Comparison of ENCODE assay signal across 32 mouse cellular contexts in genomic region chr5:86439306-86439705, GRCm38 (mm10). TPM values are rescaled to one million over a fixed set of nuclear protein-coding genes. Genes with fewer than 3 reads are reported as not detected.
DNase-seq lines count a peak whose midpoint lies in the region; ATAC-seq and TF ChIP-seq lines count a peak whose summit lies in the region.
"Had no signal": no experiment of that assay in that cellular context is flagged by ENCODE, and none has a peak within 500 bp of the region (broad histone marks: within the 10 kb centered on the region; RNA-seq: fewer than 3 reads in every experiment).

No protein-coding gene starts in this region.

- H3K27ac ChIP-seq in kidney, postnatal 0 days, result no peak overlapping the region
- H3K27ac ChIP-seq in embryonic facial prominence, embryonic 13.5 days, result no peak overlapping the region
- no peak overlapping the region for H3K27ac ChIP-seq in forebrain, postnatal 0 days (ENCODE audit: low read depth, low read length)
- H3K27ac ChIP-seq: hindbrain, embryonic 12.5 days; hindbrain, embryonic 15.5 days had no signal

- no peak overlapping the region for H3K4me2 ChIP-seq in kidney, postnatal 0 days (ENCODE audit: low read length)
- no peak overlapping the region for H3K4me2 ChIP-seq in embryonic facial prominence, embryonic 13.5 days
- no peak overlapping the region for H3K4me2 ChIP-seq in forebrain, postnatal 0 days (ENCODE audit: low read depth)
- H3K4me2 ChIP-seq: heart, embryonic 11.5 days; hindbrain, embryonic 12.5 days; hindbrain, embryonic 15.5 days had no signal

- no peaks in the 10 kb centered on the region for H3K27me3 ChIP-seq in kidney, postnatal 0 days (ENCODE audit: insufficient read depth, low read length)
- H3K27me3 ChIP-seq in C2C12 (ENCODE audit: control insufficient read depth, insufficient read depth, insufficient read length), result no peaks in the 10 kb centered on the region
- H3K27me3 ChIP-seq in embryonic facial prominence, embryonic 13.5 days, result no peaks in the 10 kb centered on the region
- no peaks in the 10 kb centered on the region for H3K27me3 ChIP-seq in forebrain, postnatal 0 days (ENCODE audit: insufficient read depth, low read length)
- H3K27me3 ChIP-seq: CH12.LX; hindbrain, embryonic 12.5 days; hindbrain, embryonic 15.5 days had no signal

- H3K79me2 ChIP-seq in C2C12 (ENCODE audit: control insufficient read depth, insufficient read depth), result no peaks in the 10 kb centered on the region

- no peak overlapping the region for H3ac ChIP-seq in C2C12 (ENCODE audit: control insufficient read depth, insufficient read length, low read depth)

- no peak for TF ChIP-seq CTCF in kidney, postnatal 0 days (IDR thresholded peaks at IDR 0.05; ENCODE audit: low read depth)
- TF ChIP-seq CTCF in C2C12 (IDR thresholded peaks at IDR 0.05; ENCODE audit: control insufficient read depth, insufficient read depth, insufficient read length), result no peak
- no peak for TF ChIP-seq CTCF in forebrain, postnatal 0 days (IDR thresholded peaks at IDR 0.05; ENCODE audit: low read depth)

- H3K4me3 ChIP-seq in kidney, postnatal 0 days (replicated peaks; ENCODE audit: low read depth, low read length), result no peak overlapping the region
- no peak overlapping the region for H3K4me3 ChIP-seq in C2C12 (ENCODE audit: insufficient read depth, poor library complexity, severe bottlenecking)
- H3K4me3 ChIP-seq in embryonic facial prominence, embryonic 13.5 days, result no peak overlapping the region
- no peak overlapping the region for H3K4me3 ChIP-seq in forebrain, postnatal 0 days (ENCODE audit: low read depth, low read length)
- H3K4me3 ChIP-seq: hindbrain, embryonic 12.5 days; hindbrain, embryonic 15.5 days had no signal

- H3K9ac ChIP-seq in kidney, postnatal 0 days (ENCODE audit: low read depth, low read length), result no peak overlapping the region
- no peak overlapping the region for H3K9ac ChIP-seq in embryonic facial prominence, embryonic 13.5 days
- H3K9ac ChIP-seq in forebrain, postnatal 0 days, result no peak overlapping the region
- H3K9ac ChIP-seq: hindbrain, embryonic 12.5 days; hindbrain, embryonic 15.5 days had no signal

- no peaks in the 10 kb centered on the region for H3K4me1 ChIP-seq in kidney, postnatal 0 days (replicated peaks; ENCODE audit: insufficient read depth, low read length)
- no peaks in the 10 kb centered on the region for H3K4me1 ChIP-seq in embryonic facial prominence, embryonic 13.5 days
- H3K4me1 ChIP-seq in forebrain, postnatal 0 days (ENCODE audit: insufficient read depth), result no peaks in the 10 kb centered on the region
- H3K4me1 ChIP-seq: hindbrain, embryonic 12.5 days; hindbrain, embryonic 15.5 days had no signal

- H3K9me3 ChIP-seq in kidney, postnatal 0 days (replicated peaks; ENCODE audit: low read length), result no peaks in the 10 kb centered on the region
- no peaks in the 10 kb centered on the region for H3K9me3 ChIP-seq in embryonic facial prominence, embryonic 13.5 days
- no peaks in the 10 kb centered on the region for H3K9me3 ChIP-seq in forebrain, postnatal 0 days (ENCODE audit: low read length)
- H3K9me3 ChIP-seq: G1E; hindbrain, embryonic 12.5 days; hindbrain, embryonic 15.5 days had no signal

- no peak for ATAC-seq in kidney, postnatal 0 days (replicated peaks; ENCODE audit: low FRiP score, low read depth)
- ATAC-seq in embryonic facial prominence, embryonic 13.5 days (ENCODE audit: insufficient number of reproducible peaks, insufficient read depth, low FRiP score, low TSS enrichment, low read depth), result 0 out of 2 replicates have a peak, but pooled peaks have one; percentile 37
- no peak for ATAC-seq in forebrain, postnatal 0 days
- ATAC-seq: forebrain, embryonic 14.5 days had no signal

- no peaks in the 10 kb centered on the region for H3K36me3 ChIP-seq in kidney, postnatal 0 days (ENCODE audit: insufficient read depth, low read length)
- no peaks in the 10 kb centered on the region for H3K36me3 ChIP-seq in C2C12 (ENCODE audit: control insufficient read depth, insufficient read depth)
- H3K36me3 ChIP-seq in embryonic facial prominence, embryonic 13.5 days, result no peaks in the 10 kb centered on the region
- H3K36me3 ChIP-seq in forebrain, postnatal 0 days (ENCODE audit: insufficient read depth), result no peaks in the 10 kb centered on the region
- H3K36me3 ChIP-seq: G1E; hindbrain, embryonic 12.5 days; hindbrain, embryonic 15.5 days had no signal

- 34% methylated on average over 2 of the region's 2 CpGs for WGBS in kidney, postnatal 0 days
- WGBS in embryonic facial prominence, embryonic 13.5 days, result 17% methylated on average over 2 of the region's 2 CpGs
- 72% methylated on average over 2 of the region's 2 CpGs for WGBS in forebrain, postnatal 0 days

- peak; percentile 12 for DNase-seq in kidney, postnatal 0 days (ENCODE audit: low spot score)
- no peak for DNase-seq in kidney, postnatal 36 days
- peak; percentile 69 for DNase-seq in 3T3-L1 (ENCODE audit: low read depth, low spot score)
- DNase-seq in forebrain, postnatal 0 days, result no peak
- DNase-seq in urinary bladder, postnatal 36 days (ENCODE audit: low spot score in 2 of 2), result no peak
- DNase-seq in lung, postnatal 4 days, result no peak
- DNase-seq: adrenal gland, adult 2 months; adrenal gland, postnatal 14 days; cerebellum, adult 11-12 months; cerebellum, adult 8-10 months; cerebellum, postnatal 10 days; cerebellum, postnatal 36 days; embryo, embryonic 11 days; gastrocnemius, postnatal 10 days; gastrocnemius, postnatal 36 days; heart, adult 11 months had no signal

- H3K79me3 ChIP-seq in C2C12 (ENCODE audit: low read depth), result no peaks in the 10 kb centered on the region

TF ChIP-seq in C2C12, 6 proteins besides CTCF, POLR2A, EP300 and RAD21:
- no peak for TF ChIP-seq MYOD1 (IDR thresholded peaks at IDR 0.05; ENCODE audit: control insufficient read depth, insufficient read length, low read depth)
- no peak for TF ChIP-seq MAX (IDR thresholded peaks at IDR 0.05)
- TF ChIP-seq FOSL1 (IDR thresholded peaks at IDR 0.05; ENCODE audit: insufficient read depth, low read length, poor library complexity, severe bottlenecking), result no peak
- TF ChIP-seq USF1 (IDR thresholded peaks at IDR 0.05; ENCODE audit: low read depth), result no peak
- TF ChIP-seq CEBPB (IDR thresholded peaks at IDR 0.05; ENCODE audit: low read depth), result peak; percentile 52

RNA-seq across cellular contexts. Expression of gene Tmprss11a, which starts 29.5 kb away (rescaled TPM):
- 0.09 TPM in 1 of 2 replicates, not detected in the other for polyA plus RNA-seq in kidney, postnatal 0 days (2015; fragmentation: Nextera tagmentation; extraction: Ambion mirVana)
- not detected for polyA plus RNA-seq in C2C12 (2012; fragmentation: generic; extraction: Trizol)
- polyA plus RNA-seq in embryonic facial prominence, embryonic 13.5 days (2015; fragmentation: Nextera tagmentation; extraction: Ambion mirVana), result 0.69 and 0.87 TPM in 2 replicates
- not detected in 2 replicates for total RNA-seq in forebrain, postnatal 0 days (2014; rRNA removed)
- 0.05 TPM in 1 of 2 replicates, not detected in the other for polyA plus RNA-seq in forebrain, postnatal 0 days (2015; fragmentation: Nextera tagmentation; extraction: Ambion mirVana)
- total RNA-seq: adrenal gland, adult 2 months; adrenal gland, postnatal 14 days; adrenal gland, postnatal 4 days; CH12.LX; gastrocnemius, postnatal 10 days; gastrocnemius, postnatal 36 days; heart, adult 8-10 months; heart, postnatal 25 days; hematopoietic stem cell, adult 5-6 weeks had no signal
- polyA plus RNA-seq: adrenal gland, adult 2 months; forebrain, embryonic 11.5 days; G1E; heart, embryonic 11.5 days; heart, embryonic 14.5 days; heart, postnatal 0 days; hindbrain, embryonic 12.5 days; hindbrain, embryonic 15.5 days; intestine, embryonic 14.5 days had no signal

Comparison
In these comparisons a context has a peak if more than half of its experiments do, and no peak if none do; other contexts are left out.
1. DNase-seq: peak in kidney, postnatal 0 days (single experiment) and 3T3-L1 (single experiment); none in kidney, postnatal 36 days (0 of 2), forebrain, postnatal 0 days (single experiment), urinary bladder, postnatal 36 days (0 of 2) and lung, postnatal 4 days (0 of 2).